Mouse (Mus musculus): ENCODE results near the gene Hoxa11.

GRCm38 (mm10) chr6:52246403-52246803 is 793 bp upstream of the Hoxa11 start:
- no peak for TF ChIP-seq CTCF (IDR thresholded peaks at IDR 0.05; ENCODE audit: low read depth)
- no peak for TF ChIP-seq EP300 (IDR thresholded peaks at IDR 0.05; ENCODE audit: low read depth)

Data from liver, embryonic 14.5 days (tissue).